Mouse (Mus musculus) skeletal muscle tissue, postnatal 0 days (tissue): ENCODE data around the gene Iqcc. TPM values are rescaled to one million over a fixed set of nuclear protein-coding genes. Genes with fewer than 3 reads are reported as not detected.

ENCODE experiments used
- polyA plus RNA-seq: library from polyadenylated mRNA; unstranded; fragments of >200 nt; fragmentation: Nextera tagmentation; extraction: Ambion mirVana; gene quantifications from 2 replicates; pipeline ENCODE4 v1.2.1, GENCODE M21; 2015

The Iqcc gene
- 15.0 and 17.6 TPM in 2 replicates for polyA plus RNA-seq

GRCm38 (mm10) chr4:129618786-129619691 is at the start of gene Iqcc:
Gene Iqcc, minus strand, starts transcription at chr4:129619099.

GRCm38 (mm10) chr4:129640638-129641467 is 22.0 kb upstream of the Iqcc start, which contains the start of gene Txlna:
Gene Txlna, minus strand, starts transcription at chr4:129641065.

GRCm38 (mm10) chr4:129623681-129624091 is 4.8 kb upstream of the Iqcc start, which contains the start of gene Ccdc28b:
Gene Ccdc28b, minus strand, starts transcription at chr4:129623947.

GRCm38 (mm10) chr4:129614093-129614492 is 4.8 kb downstream of the Iqcc start, which contains the start of gene Dcdc2b:
Gene Dcdc2b, minus strand, starts transcription at chr4:129614257.

GRCm38 (mm10) chr4:129600233-129601158 is 18.4 kb downstream of the Iqcc start, which contains the start of the genes Eif3i and Tmem234:
Gene Eif3i, minus strand, starts transcription at chr4:129600648.
Gene Tmem234, plus strand, starts transcription at chr4:129600668.

GRCm38 (mm10) chr4:129578466-129578865 is 40.4 kb downstream of the Iqcc start, which contains the start of gene Fam167b:
Gene Fam167b, minus strand, starts transcription at chr4:129578549.

GRCm38 (mm10) chr4:129573430-129573829 is 45.5 kb downstream of the Iqcc start, which contains the start of gene Lck:
Gene Lck, minus strand, starts transcription at chr4:129573641.

Other genes starting within 250 kb of the Iqcc start
- gene Zbtb8a, start 241.0 kb downstream of the Iqcc start, polyA plus RNA-seq: 3.8 and 6.5 TPM in 2 replicates
- not detected in 2 replicates for gene Zbtb8b, start 178.2 kb downstream of the Iqcc start, polyA plus RNA-seq
- gene Bsdc1, start 157.5 kb downstream of the Iqcc start, polyA plus RNA-seq: 16.8 and 20.1 TPM in 2 replicates
- not detected in 2 replicates for gene Tssk3, start 128.1 kb downstream of the Iqcc start, polyA plus RNA-seq
- gene Fam229a, start 127.9 kb downstream of the Iqcc start, polyA plus RNA-seq: not detected in 2 replicates
- gene Marcksl1, start 105.5 kb downstream of the Iqcc start, polyA plus RNA-seq: 75.3 and 95.8 TPM in 2 replicates
- gene Hdac1, start 76.4 kb downstream of the Iqcc start, polyA plus RNA-seq: 49.0 and 59.8 TPM in 2 replicates
- gene Lck, start 45.5 kb downstream of the Iqcc start, polyA plus RNA-seq: 0.78 and 1.2 TPM in 2 replicates
- gene Fam167b, start 40.5 kb downstream of the Iqcc start, polyA plus RNA-seq: 1.7 and 2.5 TPM in 2 replicates
- 169 and 180 TPM in 2 replicates for gene Eif3i, start 18.5 kb downstream of the Iqcc start, polyA plus RNA-seq
- gene Tmem234, start 18.4 kb downstream of the Iqcc start, polyA plus RNA-seq: 125 and 129 TPM in 2 replicates
- 1.8 TPM in 2 replicates for gene Dcdc2b, start 4.8 kb downstream of the Iqcc start, polyA plus RNA-seq
- gene Ccdc28b, start 4.8 kb upstream of the Iqcc start, polyA plus RNA-seq: 42.5 and 46.6 TPM in 2 replicates
- 25.4 and 27.7 TPM in 2 replicates for gene Txlna, start 22.0 kb upstream of the Iqcc start, polyA plus RNA-seq
- gene Kpna6, start 53.7 kb upstream of the Iqcc start, polyA plus RNA-seq: 13.8 and 15.4 TPM in 2 replicates
- 3.0 and 3.3 TPM in 2 replicates for gene Tmem39b, start 77.7 kb upstream of the Iqcc start, polyA plus RNA-seq
- 37.6 and 38.5 TPM in 2 replicates for gene Khdrbs1, start 123.2 kb upstream of the Iqcc start, polyA plus RNA-seq
- 564 and 580 TPM in 2 replicates for gene Ptp4a2, start 192.1 kb upstream of the Iqcc start, polyA plus RNA-seq